Mouse (Mus musculus) layer of hippocampus, adult 18-20 months (tissue): ENCODE measurements around the gene Rhbdd3. TPM values are rescaled to one million over a fixed set of nuclear protein-coding genes. Genes with fewer than 3 reads are reported as not detected.

Experiments used
- DNase-seq, 2 experiments: peaks; one replicate each; pipeline ENCODE4 v3.0.0; 2022; ENCODE audit warnings: low spot score in 2 of 2
- long read RNA-seq: library from polyadenylated mRNA; stranded (forward); transcript quantifications from one replicate; pipeline ENCODE4 v2.0.0, GENCODE M21; 2021
- total RNA-seq, 2 experiments: library from RNA; stranded (reverse); gene quantifications; 2 replicates each; pipeline ENCODE4 v1.2.3; 2021

Rhbdd3 gene
- 10 to 100 TPM; 20.8 to 21.8 TPM for total RNA-seq
- long read RNA-seq, transcript Rhbdd3-202 (9 exons, 2,333 nt): major isoform, 13 of 36 reads
- long read RNA-seq, partial matches to known transcripts: 10 of 36 reads
- long read RNA-seq, other reads (novel, unspliced or antisense): 10 of 36 reads

DNA sequence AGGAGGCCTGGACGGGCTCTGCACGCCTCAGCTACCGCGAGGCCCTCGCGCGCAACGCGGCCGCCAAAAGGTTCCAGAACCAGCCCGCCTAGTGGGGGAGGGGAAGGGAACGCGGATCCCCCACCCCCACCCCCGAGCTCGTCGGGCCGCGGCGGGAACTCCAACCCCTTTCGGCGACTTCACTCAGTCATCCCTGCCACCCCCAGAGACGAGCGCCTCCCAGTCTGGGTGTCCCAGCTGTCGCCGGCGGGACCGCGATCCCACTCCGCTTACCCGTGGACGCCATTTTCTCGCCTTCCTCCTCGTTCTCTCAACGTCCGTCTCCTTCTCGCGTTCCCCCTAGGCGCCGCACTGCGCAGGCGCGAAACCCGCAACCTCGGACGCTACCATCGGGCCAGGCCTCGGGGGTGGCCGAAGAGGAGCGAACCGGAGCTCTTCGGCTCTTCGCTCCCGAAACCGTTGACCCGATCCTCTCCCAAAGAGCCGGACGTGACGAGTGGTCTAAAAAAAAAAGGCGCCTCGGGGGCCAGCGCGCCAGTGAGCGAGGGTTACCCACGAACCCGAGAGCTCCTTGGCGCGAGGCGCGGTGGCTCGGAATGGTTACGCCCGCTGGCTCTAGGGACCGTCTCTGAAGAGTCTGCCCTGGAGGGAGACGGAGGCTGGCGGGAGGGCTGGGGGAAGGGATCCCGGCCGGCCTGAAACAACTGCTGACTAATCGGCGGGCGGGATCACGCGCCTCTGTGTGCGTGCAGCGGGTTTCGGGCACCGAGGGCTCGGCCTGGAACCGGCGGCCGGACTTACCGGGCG, at the start of gene Rhbdd3, which contains the start of gene Ewsr1:
TSS of gene Rhbdd3 (plus strand) at position 191 of the 807 bp plus-strand sequence.
TSS of gene Ewsr1 (minus strand) at position 531 of the 807 bp plus-strand sequence.
- peak; percentile 95 to 97 for DNase-seq

- peak in 1 of 2 experiments; percentile 43 for DNase-seq
These were observed 47.1 kb upstream of the Rhbdd3 start for GRCm38 (mm10) chr11:5051629-5052028.

DNA sequence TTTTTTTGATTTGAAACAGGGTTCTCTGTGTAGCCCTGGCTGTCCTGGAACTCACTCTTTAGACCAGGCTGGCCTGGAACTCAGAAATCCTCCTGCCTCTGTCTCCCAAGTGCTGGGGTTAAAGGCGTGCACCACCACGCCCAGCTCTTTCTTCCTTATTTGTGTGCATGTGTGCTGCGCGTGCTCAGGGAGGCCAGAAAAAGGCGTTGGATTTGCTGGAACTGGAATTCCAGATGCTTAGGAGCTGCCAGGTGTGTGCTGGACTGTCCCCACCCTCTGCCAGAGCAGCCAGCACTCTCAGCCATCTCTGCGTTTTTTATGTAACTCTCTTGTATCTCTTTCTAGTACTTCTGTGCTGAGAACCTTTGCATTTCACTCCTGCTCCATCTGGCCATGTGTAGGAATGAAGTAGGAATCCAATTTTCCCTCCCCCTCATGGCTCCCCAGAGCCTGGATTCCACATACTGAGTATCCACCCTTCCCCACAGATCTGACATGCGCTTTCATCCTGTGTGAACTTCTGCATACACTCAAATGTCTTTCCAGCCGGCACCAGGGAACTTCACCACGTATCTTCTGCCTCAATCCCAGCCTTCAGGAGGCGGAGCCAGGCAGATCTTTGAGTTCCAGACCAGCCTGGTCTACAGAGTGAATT, 46.4 kb upstream of the Rhbdd3 start:
- DNase-seq: peak; percentile 59 to 86

DNA sequence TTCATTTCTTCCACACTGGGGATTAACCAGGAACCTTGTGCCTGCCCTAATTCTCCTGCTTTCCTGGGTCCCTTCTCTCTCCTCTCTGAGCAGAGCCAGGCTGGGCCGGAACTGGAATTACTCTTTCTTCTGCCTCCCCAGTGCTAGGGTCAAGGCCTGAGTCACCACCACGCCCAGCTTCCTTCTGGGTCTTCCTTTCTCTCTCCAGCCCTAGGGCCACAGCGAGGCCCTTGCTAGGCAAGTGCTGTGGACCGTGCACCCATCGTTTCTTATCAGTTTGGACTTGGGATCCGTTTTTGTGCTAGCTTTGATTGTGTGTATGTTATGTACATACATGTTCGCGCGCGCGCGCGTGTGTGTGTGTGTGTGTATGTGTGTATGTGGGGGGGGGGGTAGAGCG, 44.6 kb upstream of the Rhbdd3 start:
- no peak for DNase-seq

GRCm38 (mm10) chr11:5054874-5055273, 43.9 kb upstream of the Rhbdd3 start:
- DNase-seq: no peak

DNA sequence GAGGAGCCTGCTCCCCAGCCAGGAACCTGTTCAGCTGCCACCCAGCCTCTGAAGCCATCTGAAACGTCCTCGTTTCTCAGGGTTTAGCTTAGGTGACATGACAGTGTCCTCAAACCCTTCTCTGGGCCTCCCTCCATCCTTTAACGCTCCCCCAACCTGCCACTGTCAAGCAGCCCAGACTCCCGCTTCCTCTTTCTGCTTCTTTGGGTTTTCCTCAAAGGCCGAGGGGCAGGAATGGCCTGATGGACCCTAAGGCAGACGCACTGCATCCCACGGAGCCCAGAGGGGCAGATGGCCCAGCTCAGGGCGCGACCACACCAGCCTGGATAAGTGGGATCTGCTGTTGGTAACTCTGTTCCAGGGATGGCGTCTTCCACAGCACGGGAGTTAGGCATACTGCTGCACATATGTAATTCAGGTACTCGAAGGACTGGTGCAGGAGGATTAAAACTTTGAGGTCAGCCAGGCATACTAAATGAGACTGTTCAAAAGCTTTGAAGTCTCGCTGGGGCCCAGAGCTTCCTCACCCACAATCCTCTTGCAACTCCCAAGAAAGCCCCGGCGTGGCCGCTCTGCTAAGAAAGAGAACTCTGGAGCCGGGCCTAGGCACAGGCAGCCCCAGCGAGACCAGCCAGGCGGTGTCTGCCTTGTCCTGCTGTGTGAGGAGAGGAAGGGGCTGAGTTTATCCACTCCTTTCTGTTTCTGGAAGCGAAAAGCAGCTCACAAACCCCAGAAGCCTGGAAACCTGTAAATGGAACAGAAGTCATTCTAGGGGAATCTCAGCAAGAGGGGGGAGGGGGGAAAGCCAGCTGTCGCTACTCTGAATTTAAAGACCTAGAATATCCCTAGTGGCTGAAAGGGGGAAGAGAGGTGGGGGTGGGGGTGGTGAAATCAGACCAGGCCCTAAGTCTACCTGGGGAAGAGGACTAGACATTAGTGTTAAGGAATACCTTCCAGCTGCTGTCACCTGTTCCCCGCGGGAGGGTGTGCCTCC, 42.5 kb upstream of the Rhbdd3 start:
- DNase-seq: no peak

- no peak for DNase-seq
These were observed 41.7 kb upstream of the Rhbdd3 start for GRCm38 (mm10) chr11:5057064-5057463.

DNA sequence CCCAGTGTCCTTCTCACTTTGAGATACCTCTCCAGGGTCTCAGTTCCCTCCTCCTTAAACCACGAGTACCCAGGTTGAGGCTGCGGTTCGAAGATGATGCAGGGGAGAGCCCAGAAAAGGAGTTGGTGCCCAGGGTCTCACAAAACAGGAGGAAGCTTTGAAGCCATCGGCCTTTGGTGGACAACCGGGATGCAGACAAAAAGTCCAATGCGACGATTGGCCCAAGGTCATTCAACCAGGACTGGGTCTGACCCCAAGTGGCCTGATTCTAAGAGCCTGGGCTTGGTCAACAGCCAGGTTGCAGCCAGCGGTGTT, 41.2 kb upstream of the Rhbdd3 start:
- no peak for DNase-seq

DNA sequence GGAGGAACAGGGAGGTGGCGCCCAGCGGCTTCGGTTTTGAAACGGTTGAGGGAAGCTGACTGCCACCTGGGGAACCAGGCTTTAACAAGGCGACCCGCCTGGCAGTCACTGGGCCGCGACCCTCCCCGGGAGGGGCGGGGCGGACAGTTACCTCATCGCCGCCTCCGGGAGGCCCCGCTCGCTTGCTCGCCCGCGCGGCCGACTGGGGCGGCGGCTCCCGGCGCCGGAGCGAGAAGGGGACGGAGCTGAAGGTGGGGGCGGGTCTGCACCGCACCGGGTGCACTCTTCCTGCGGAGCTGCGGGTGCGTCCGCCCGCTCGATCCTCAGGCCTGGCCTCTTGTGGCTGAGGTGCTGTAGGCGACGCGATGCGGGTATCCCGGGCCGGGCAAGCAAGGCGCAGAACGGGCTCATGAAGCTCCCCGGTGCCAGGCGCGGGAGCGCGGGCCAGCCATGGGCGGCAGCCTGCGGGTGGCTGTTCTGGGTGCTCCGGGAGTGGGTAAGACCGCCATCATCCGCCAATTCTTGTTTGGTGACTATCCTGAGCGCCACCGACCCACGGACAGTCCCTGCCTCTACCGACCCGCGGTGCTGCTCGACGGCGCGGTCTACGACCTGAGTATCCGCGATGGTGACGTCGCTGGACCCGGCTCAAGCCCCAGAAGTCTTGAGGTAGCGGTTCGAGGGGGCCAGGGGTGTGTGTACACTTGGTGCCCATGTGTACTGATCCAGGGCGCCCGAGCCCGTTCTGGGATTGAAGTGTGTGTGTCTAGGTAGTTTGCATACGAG, 40.7 kb upstream of the Rhbdd3 start, which contains the start of gene Rasl10a:
TSS of gene Rasl10a (plus strand) at position 273 of the 786 bp plus-strand sequence.
- peak; percentile 55 to 61 for DNase-seq

DNA sequence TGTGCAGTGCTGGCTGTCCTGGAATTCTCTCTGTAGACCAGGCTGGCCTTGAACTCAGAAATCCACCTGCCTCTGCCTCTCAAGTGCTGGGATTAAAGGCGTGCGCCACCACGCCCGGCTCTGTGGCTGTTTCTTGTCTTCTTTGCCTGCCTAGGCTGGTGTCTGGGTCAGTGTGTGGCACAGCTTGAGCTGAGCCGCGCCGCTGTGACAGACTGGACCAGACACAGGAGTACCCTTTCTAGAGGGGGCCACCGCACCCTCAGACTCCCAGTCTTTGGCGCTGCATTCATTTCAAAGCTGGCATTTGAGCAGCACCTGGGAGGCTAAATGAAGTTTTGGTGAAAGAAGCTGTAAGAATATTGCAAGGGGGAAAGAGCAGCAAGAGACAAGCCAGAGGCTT, 39.9 kb upstream of the Rhbdd3 start:
- DNase-seq: no peak

GRCm38 (mm10) chr11:5059230-5059629, 39.5 kb upstream of the Rhbdd3 start:
- DNase-seq: no peak

DNA sequence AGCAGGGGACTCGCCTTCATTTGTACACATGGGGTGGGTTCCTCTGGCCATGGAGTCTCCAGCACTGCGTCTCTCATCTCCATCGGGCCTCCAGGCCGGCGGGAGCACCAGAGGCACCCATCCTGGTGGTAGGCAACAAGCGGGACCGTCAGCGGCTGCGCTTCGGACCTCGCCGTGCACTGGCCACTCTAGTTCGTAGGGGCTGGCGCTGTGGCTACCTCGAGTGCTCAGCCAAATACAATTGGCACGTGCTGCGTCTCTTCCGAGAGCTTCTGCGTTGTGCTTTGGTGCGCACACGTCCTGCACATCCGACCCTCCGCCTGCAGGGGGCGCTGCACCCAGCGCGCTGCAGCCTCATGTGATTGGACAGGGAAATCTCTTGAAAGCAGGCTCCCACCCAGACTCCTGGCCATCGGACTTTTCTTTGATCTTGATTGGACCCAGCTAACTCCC, 39.0 kb upstream of the Rhbdd3 start:
- DNase-seq: peak; percentile 70 to 85

- peak in 1 of 2 experiments; percentile 39 for DNase-seq
These were observed 37.8 kb upstream of the Rhbdd3 start for GRCm38 (mm10) chr11:5060756-5061412.

GRCm38 (mm10) chr11:5061413-5062139, 37.1 kb upstream of the Rhbdd3 start:
- DNase-seq: peak; percentile 94 to 98

DNA sequence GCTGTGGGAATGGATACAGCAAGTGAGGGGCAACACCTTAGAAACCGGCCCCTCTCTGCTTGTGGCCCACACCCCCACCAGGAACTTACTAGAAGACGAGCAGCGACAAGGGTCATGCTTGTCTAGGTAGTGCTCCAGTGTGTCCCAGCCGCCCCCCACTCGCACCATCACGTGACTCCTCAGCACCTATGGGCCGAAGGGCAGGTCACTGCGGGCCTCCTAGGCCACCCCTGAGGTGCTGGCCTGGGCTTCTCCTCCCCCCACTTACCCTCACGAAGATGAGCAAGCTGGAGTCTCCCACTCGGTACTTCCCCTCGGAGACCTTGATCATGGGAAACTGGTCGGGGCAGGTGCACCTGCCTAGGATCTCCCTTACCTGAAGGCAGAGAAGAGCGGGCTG, 36.4 kb upstream of the Rhbdd3 start:
- DNase-seq: no peak

- DNase-seq: peak; percentile 28 to 58
These were observed 35.7 kb upstream of the Rhbdd3 start for GRCm38 (mm10) chr11:5062860-5063505.

- DNase-seq: peak in 1 of 2 experiments; percentile 39
These were observed 35.0 kb upstream of the Rhbdd3 start for GRCm38 (mm10) chr11:5063561-5064281.
